Mouse (Mus musculus) common myeloid progenitor, adult 5-6 weeks (primary cell): Measurements from ENCODE around the gene Lmo7. TPM values are rescaled to one million over a fixed set of nuclear protein-coding genes. Genes with fewer than 3 reads are reported as not detected.

Source experiments
- ATAC-seq: replicated peaks from 2 replicates; pipeline ENCODE4 v1.8.0; 2016; ENCODE audit warnings: low read depth, mild to moderate bottlenecking, moderate TSS enrichment, inconsistent platforms; ENCODE audit not compliant: poor library complexity, severe bottlenecking
- total RNA-seq: library from RNA; stranded (forward); fragments of 200-1000, 187-1606 nt; gene quantifications from 2 replicates; pipeline ENCODE4 v1.2.3, GENCODE M21; 2017

Lmo7 gene
- total RNA-seq, 1 experiment from 2014 or later = 0.23 TPM

- no peak for ATAC-seq
Observed at GRCm38 (mm10) chr14:101777129-101777493, 47.4 kb downstream of the Lmo7 start.

- no peak for ATAC-seq
Observed at GRCm38 (mm10) chr14:101778426-101778825, 48.7 kb downstream of the Lmo7 start.

- ATAC-seq = no peak
Observed at GRCm38 (mm10) chr14:101780016-101780415, 50.3 kb downstream of the Lmo7 start.

- no peak for ATAC-seq
Observed at GRCm38 (mm10) chr14:101781219-101781618, 51.5 kb downstream of the Lmo7 start.

DNA sequence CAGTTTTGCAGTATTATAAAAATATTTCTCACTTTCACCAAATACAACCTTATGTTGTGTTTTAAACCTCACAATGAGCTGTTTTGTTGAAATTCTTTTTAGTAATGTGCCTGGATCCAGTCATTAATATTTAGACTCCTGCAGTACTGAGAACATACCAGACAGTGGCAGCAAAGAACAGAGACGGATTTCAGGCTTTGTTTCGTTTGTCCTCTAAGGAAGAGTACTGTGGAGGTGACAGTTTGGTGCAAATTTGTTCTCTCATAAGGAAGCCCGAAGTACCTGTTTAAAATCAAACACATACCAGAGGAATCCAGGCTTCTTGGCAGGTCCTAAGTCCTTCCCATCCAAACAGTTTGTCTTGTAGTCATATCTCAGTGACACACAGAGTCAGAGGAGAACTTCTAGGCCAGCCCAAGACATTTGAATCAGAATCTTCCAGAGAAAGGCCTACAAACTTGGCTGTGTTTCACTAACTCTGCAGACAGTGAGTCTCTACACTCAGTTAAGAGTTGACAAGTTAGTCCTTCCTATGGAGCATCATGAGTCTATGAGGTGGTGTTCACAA, 52.3 kb downstream of the Lmo7 start:
- peak; percentile 93 for ATAC-seq

GRCm38 (mm10) chr14:101784315-101784945, 54.7 kb downstream of the Lmo7 start:
- no peak for ATAC-seq

GRCm38 (mm10) chr14:101787903-101788302, 58.1 kb downstream of the Lmo7 start:
- no peak for ATAC-seq

DNA sequence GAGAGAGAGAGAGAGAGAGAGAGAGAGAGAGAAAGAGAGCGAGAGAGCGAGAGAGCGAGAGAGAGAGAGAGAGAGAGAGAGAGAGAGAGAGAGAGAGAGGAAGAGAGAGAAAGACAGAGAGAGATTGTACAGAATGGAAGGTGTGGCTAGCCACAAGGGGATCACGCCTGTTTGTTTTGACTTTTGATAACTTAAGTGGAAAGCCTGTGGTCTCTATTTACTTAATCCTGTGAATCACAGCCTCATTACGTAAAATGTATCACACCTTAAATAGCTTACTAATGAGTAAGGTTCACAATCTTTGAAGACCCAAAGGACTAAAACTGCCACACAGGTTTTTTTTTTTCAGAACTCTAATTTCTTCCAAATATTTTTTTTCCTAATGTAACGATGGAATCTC, 58.7 kb downstream of the Lmo7 start:
- ATAC-seq = no peak

DNA sequence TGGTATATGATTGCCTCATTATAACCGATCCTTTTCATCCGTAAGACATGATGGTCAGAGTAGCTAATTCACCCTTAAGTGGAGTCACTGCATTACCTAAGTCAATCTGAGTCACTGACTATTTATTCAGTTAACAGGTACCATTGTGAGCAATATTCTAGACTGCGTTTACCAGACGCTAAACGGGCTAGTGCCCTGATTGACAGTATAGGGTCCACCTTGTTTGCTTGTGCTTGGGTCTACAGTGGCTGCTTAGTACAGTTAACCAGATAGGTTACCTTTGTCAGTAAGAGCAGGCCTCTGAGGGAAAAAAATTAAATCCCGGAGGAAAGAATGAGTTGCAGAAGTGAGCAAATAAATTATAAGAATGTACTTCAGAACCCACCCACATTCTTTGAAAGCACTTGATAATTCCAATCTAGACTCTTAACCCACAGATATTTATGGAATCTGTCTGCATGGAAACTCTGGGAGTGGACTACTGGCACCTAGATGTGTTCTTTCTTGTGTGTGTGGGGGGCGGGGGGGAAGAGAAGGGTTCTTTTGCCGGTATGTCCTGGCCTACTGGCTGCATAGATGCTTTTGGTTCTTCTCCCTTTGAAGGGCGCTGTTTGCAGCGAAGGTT, 64.9 kb downstream of the Lmo7 start:
- ATAC-seq = no peak

GRCm38 (mm10) chr14:101797930-101798500, 68.3 kb downstream of the Lmo7 start:
- ATAC-seq = peak; percentile 54; the same call in 1 of the 2 replicates

- ATAC-seq = no peak
Observed at GRCm38 (mm10) chr14:101798766-101799165, 69.0 kb downstream of the Lmo7 start.

DNA sequence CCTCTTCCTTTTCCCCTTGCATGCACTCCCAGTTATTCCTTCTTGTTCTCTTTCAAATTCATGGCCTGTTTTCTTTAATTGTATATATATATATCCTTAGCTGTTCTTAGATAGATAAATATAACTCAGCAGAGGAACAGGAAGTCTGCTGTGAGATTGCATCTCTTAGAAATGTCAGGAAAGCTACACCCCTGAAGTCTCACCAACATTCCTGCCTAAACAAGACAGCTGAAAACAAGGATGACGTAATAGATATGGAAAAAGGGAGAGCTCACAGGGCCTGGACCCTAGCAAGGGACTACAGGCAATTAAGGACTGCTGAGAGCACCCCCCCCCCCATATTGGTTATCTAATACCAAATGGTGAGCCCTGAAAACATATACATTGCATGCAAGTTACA, 71.9 kb downstream of the Lmo7 start:
- no peak for ATAC-seq

GRCm38 (mm10) chr14:101804119-101804518, 74.4 kb downstream of the Lmo7 start:
- peak; percentile 72 for ATAC-seq

DNA sequence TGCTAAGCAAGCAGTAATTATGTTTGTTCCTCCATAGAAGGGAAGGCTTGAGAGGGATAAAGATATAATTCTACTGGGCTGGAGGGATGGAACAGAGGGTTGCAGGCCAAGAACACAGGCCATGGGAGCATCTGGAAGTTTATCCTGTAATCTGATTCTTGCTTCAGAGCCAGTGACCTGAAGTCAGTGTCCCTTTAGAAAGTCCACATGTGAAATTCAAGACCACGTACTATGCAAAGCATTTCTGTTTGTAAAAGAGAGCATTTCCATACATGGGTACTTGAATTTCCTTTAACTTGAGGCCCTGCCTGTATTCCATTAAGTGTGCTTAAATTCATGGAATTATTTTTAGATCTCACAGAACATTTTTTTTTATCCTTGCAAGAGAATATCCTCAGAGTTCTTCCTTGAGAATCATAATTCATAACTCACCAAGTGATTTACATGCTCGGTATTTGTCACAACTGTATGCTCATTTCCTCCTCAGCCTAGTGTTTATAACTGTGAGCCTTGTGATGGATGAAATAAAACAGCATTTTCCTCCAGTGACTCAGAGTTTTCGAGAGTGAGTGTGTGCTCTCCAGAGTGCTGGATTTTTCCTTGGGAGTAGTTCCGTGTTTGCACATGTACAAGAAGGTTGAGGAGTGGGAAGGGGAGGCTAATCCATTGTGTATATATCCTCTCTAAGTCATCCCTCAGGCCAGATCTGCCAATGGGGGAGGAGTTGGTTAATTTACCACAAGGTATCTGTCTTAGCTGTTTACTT, 75.0 kb downstream of the Lmo7 start:
- no peak for ATAC-seq

GRCm38 (mm10) chr14:101805328-101805697, 75.6 kb downstream of the Lmo7 start:
- no peak for ATAC-seq

- no peak for ATAC-seq
Observed at GRCm38 (mm10) chr14:101806058-101806457, 76.3 kb downstream of the Lmo7 start.

GRCm38 (mm10) chr14:101806607-101807006, 76.8 kb downstream of the Lmo7 start:
- no peak for ATAC-seq

GRCm38 (mm10) chr14:101816450-101816849, 86.7 kb downstream of the Lmo7 start:
- no peak for ATAC-seq

- no peak for ATAC-seq
Observed at GRCm38 (mm10) chr14:101822390-101822789, 92.6 kb downstream of the Lmo7 start.

- no peak for ATAC-seq
Observed at GRCm38 (mm10) chr14:101822871-101823270, 93.1 kb downstream of the Lmo7 start.

DNA sequence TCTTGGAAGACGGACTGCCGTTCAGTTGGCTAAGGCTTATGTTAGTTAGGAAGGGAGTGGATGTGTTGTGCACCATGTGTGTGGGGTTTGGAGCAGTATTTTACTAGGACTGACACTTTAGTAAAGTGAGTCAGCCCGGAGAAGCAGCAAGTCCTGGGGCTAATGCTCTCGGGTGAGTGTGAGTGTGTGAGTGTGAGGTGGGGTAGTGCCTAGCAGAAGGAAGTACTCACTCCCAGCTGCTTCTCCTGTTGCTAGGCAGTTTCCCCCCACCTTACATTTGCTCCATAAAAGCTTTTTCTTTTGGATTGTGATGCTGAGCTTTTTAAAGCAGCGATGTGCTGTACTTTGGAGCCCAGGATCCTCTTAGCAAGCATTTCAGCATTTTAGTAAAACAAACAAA, 99.9 kb downstream of the Lmo7 start:
- 0 out of 2 replicates have a peak, but pooled peaks have one; percentile 28 for ATAC-seq
